ENCODE assay signal across 8 mouse cellular contexts in the genomic region with DNA sequence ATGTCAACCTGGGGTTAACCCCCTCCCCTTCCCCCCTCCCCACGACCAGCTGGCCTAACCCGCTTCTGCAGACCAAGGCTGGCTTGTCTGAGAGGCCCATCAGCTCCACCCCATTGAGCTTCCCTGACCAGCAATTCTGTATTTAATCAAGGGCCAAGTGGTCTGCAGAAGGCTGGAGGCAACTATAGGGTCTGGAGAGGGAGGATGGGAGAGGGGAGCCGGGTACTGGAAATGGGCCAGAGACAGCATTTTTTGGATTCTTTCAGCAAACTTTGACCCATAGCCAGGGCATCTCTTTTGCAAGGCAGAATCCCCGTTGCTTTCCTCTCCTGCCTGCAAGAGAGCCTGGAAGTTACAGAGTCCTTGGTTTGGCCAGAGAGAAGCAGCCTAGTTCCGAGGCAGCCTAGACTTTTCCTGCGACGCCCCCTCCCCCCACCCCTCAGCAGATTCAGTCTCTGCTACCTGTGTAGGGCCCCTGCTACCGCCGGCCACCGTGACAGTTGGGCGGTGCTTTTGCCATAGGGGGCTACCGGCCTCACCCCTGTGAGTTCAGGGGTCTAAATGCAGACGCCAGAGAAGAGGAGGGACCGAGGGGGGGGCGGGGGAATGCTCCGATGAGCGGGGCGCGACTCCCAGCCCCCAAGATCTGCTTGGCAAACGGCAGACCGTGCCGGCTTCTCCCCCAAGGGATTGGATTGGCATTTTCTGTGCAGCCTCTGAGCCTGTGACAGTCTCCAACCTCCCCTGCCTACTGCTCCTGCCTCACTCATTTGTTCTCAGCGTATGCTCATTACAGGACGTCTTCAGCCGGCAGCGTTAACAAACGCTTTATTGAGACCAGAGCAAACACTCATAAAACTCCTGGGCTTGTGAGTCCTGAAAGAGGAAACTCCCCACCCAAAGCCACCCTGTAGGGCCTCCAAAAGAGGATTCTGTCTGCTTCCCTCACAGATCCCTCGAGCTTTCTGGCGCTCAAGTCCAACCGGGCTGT. TPM values are rescaled to one million over a fixed set of nuclear protein-coding genes. Genes with fewer than 3 reads are reported as not detected.
DNase-seq lines count a peak whose midpoint lies in the region; ATAC-seq and TF ChIP-seq lines count a peak whose summit lies in the region.

No protein-coding gene starts in this region.

- no peaks in the 10 kb centered on the region for H3K9me3 ChIP-seq in forebrain, embryonic 11.5 days (ENCODE audit: control insufficient read depth, low read length)
- no peaks in the 10 kb centered on the region for H3K9me3 ChIP-seq in limb, embryonic 13.5 days

- H3K4me1 ChIP-seq in forebrain, embryonic 11.5 days (replicated peaks; ENCODE audit: control insufficient read depth, insufficient read depth, low read length) = peaks cover 59% of the 10 kb centered on the region
- H3K4me1 ChIP-seq in limb, embryonic 13.5 days = peaks cover 62% of the 10 kb centered on the region

- no peak overlapping the region for H3K27ac ChIP-seq in layer of hippocampus, adult 2 months
- peak overlapping the region; percentile 82 for H3K27ac ChIP-seq in forebrain, embryonic 11.5 days (ENCODE audit: low read depth, low read length)
- H3K27ac ChIP-seq in limb, embryonic 13.5 days = peak overlapping the region; percentile 78

- no peaks in the 10 kb centered on the region for H3K36me3 ChIP-seq in forebrain, embryonic 11.5 days (ENCODE audit: control insufficient read depth, insufficient read depth, low read length)
- H3K36me3 ChIP-seq in limb, embryonic 13.5 days = no peaks in the 10 kb centered on the region

- WGBS in forebrain, embryonic 11.5 days = under 1% methylated on average over 30 of the region's 30 CpGs
- under 1% methylated on average over 30 of the region's 30 CpGs for WGBS in limb, embryonic 13.5 days

- peak overlapping the region; percentile 49 for H3K9ac ChIP-seq in forebrain, embryonic 11.5 days (ENCODE audit: low read length)
- peak overlapping the region; percentile 63 for H3K9ac ChIP-seq in limb, embryonic 13.5 days

- H3K4me2 ChIP-seq in forebrain, embryonic 11.5 days (ENCODE audit: low read depth, low read length, severe bottlenecking) = peak overlapping the region; percentile 50
- peak overlapping the region; percentile 77 for H3K4me2 ChIP-seq in limb, embryonic 13.5 days (replicated peaks)

- peak overlapping the region; percentile 28; the same call in 1 of the 2 replicates for H3K4me3 ChIP-seq in layer of hippocampus, adult 2 months
- H3K4me3 ChIP-seq in forebrain, embryonic 11.5 days (ENCODE audit: low read depth, low read length) = peak overlapping the region; percentile 19; the same call in 1 of the 2 replicates
- H3K4me3 ChIP-seq in limb, embryonic 13.5 days = peak overlapping the region; percentile 40

- peaks cover 30% of the 10 kb centered on the region for H3K27me3 ChIP-seq in forebrain, embryonic 11.5 days (ENCODE audit: control insufficient read depth, insufficient read depth, low read length)
- peaks cover 48% of the 10 kb centered on the region for H3K27me3 ChIP-seq in limb, embryonic 13.5 days

- no peak for ATAC-seq in forebrain, embryonic 11.5 days (replicated peaks; ENCODE audit: low FRiP score)
- peak; percentile 35; the same call in 1 of the 2 replicates for ATAC-seq in limb, embryonic 13.5 days (ENCODE audit: low FRiP score, low read depth)

- DNase-seq in layer of hippocampus, adult 2 months (ENCODE audit: low spot score in 2 of 2) = no peak
- DNase-seq in layer of hippocampus, adult 9-11 months = no peak
- peak; percentile 78 for DNase-seq in forebrain, embryonic 11.5 days (ENCODE audit: low spot score)
- DNase-seq in retina, embryonic 14.5 days (ENCODE audit: low spot score) = peak; percentile 53
- no peak for DNase-seq in testis, postnatal 10 days (ENCODE audit: low spot score)
- no peak for DNase-seq in spleen, postnatal 10 days (ENCODE audit: low spot score in 2 of 2)
- DNase-seq in urinary bladder, postnatal 25 days (ENCODE audit: low spot score) = no peak

- TF ChIP-seq CTCF in layer of hippocampus, adult 2 months (conservative IDR thresholded peaks at IDR 0.05) = no peak

RNA-seq across cellular contexts. Expression of a gene that starts 2.9 kb away (rescaled TPM):
- total RNA-seq in layer of hippocampus, adult 2 months (2021) = 1 to 10 TPM; 4.8 to 5.0 TPM
- 169 and 191 TPM in 2 replicates for polyA plus RNA-seq in forebrain, embryonic 11.5 days (2014; fragmentation: Nextera tagmentation; extraction: Ambion mirVana)
- polyA plus RNA-seq in limb, embryonic 13.5 days (2015; fragmentation: Nextera tagmentation; extraction: Ambion mirVana) = 367 and 395 TPM in 2 replicates

Comparison
In these comparisons a context has a peak if more than half of its experiments do, and no peak if none do; other contexts are left out.
1. DNase-seq: peak in forebrain, embryonic 11.5 days (single experiment) and retina, embryonic 14.5 days (single experiment); none in layer of hippocampus, adult 2 months (0 of 2), layer of hippocampus, adult 9-11 months (single experiment), testis, postnatal 10 days (single experiment), spleen, postnatal 10 days (0 of 2) and urinary bladder, postnatal 25 days (single experiment).
2. Peak in every context shown above with its lines, with median percentiles within 50 percentile points of each other: H3K4me3 ChIP-seq.